Mouse (Mus musculus): ENCODE data around the gene Klrg2. TPM values are rescaled to one million over a fixed set of nuclear protein-coding genes. Genes with fewer than 3 reads are reported as not detected.
"Not testable (repeated sequence)": the region's sequence is repeated elsewhere in the genome, so short reads cannot be mapped to it uniquely, and the experiment has no call there.

Klrg2 gene
- 0.08 and 0.24 TPM in 2 replicates for polyA plus RNA-seq (2015; fragmentation: Nextera tagmentation; extraction: Ambion mirVana)

DNA sequence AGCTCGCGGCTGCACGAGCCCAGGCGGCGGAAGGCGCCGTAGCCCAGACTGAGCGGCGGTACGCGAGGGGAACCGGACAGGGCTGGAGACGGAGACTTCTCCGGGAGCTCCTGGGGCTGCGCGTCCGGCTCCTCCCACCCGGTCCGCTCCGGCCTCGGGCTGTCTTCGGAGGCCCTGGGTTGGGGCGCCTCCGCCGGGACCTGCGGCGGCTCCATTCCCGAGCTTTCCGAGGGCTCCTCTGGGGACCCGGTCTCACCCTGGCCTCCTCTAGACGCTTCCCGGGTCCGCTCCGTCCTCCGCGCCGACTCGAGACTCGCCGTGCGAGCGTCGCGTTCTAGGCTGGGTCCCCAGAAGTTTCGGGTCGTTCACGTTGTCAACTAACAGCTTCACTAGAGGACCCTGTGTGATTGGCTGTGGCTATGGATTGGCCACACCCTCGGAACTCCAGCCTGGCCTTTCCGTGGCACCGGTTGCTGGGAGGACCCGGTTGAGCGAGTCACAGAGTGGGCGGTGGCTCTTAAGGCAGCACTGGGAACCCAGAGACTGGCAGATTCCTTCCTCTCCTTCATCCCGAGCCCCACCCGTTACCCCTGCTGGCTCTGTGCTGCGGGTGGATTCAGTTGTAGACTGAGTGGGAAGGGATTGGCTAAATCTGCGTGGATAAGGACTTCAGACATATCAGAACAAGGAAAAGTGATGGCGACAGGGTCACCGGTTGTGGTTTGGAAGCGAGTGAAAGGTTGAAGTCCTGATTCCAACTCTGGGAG, at the start of gene Klrg2:
TSS of gene Klrg2 (minus strand) at position 391 of the 767 bp plus-strand sequence.
- peak within 1 kb of the TSS; percentile 99 for H3K4me2 ChIP-seq
- no peaks in the 10 kb centered on the region for H3K36me3 ChIP-seq
- peaks cover 84% of the 10 kb centered on the region for H3K27me3 ChIP-seq
- ATAC-seq (ENCODE audit: low read depth) = peak; percentile 80
- H3K4me3 ChIP-seq = peak within 1 kb of the TSS; percentile 54
- peaks cover 29% of the 10 kb centered on the region for H3K4me1 ChIP-seq (replicated peaks)
- H3K9ac ChIP-seq = peak within 1 kb of the TSS; percentile 64
- no peaks in the 10 kb centered on the region for H3K9me3 ChIP-seq
- 2% methylated on average over 59 of the region's 60 CpGs for WGBS
- no peak within 1 kb of the TSS for H3K27ac ChIP-seq (replicated peaks)

DNA sequence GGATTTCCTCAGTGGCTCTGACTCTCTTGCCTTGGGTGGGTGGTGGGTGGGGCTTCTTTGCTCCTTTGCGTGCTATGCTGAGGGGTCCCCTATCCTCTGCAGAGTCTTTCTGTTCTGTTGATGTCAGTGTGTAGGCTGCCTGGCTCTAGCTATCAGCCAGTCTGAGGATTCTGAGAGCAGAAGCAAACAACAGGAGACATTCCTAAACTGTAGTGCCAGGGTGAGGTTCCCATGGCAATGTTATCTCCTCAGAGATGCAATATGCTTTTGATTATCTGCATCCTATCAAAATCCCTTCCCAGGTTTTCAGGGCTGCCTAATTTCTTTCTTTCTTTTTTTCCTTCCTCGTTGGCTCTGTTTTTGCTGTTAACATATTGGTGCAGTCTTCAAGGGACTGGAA, 45.5 kb upstream of the Klrg2 start:
- WGBS = 60% methylated on average over 2 of the region's 2 CpGs
- no peaks in the 10 kb centered on the region for H3K27me3 ChIP-seq
- H3K36me3 ChIP-seq = peaks cover 17% of the 10 kb centered on the region
- H3K4me1 ChIP-seq (replicated peaks) = no peaks in the 10 kb centered on the region
- no peak for ATAC-seq (ENCODE audit: low read depth)
- H3K27ac ChIP-seq (replicated peaks) = no peak overlapping the region
- no peak overlapping the region for H3K4me2 ChIP-seq
- H3K9me3 ChIP-seq = no peaks in the 10 kb centered on the region
- H3K4me3 ChIP-seq = no peak overlapping the region
- H3K9ac ChIP-seq = no peak overlapping the region

DNA sequence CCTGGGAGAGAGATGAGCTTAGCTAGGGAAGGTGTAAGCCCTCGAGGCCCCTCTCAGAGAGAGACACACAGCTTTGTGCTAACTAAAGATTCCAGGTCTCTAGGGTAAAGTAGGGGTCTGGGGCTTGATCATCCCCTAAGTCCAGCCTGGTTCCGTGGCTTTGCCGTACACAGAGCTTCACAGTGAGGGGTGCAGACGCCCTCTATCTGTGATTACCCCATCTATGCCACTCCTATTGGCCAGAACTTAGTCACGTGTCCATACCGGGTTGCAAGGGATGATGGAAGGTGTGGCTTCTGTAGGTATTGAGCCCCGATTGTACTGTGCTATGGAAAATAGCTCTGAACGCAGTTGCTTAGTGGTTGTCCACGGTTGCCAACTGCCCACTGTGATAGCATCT, 40.6 kb upstream of the Klrg2 start:
- Histone ChIP-seq H3K4me3 (no peak overlapping the region), H3K4me2 (no peak overlapping the region), H3K9me3 (no peaks in the 10 kb centered on the region), H3K9ac (no peak overlapping the region), H3K27me3 (no peaks in the 10 kb centered on the region), H3K4me1 (replicated peaks) (no peaks in the 10 kb centered on the region), H3K36me3 (0 out of 2 replicates have a peak, but pooled peaks cover 6% of the 10 kb centered on the region), H3K27ac (replicated peaks) (no peak overlapping the region)
- ATAC-seq (ENCODE audit: low read depth) = no peak
- 71% methylated on average over 9 of the region's 9 CpGs for WGBS

DNA sequence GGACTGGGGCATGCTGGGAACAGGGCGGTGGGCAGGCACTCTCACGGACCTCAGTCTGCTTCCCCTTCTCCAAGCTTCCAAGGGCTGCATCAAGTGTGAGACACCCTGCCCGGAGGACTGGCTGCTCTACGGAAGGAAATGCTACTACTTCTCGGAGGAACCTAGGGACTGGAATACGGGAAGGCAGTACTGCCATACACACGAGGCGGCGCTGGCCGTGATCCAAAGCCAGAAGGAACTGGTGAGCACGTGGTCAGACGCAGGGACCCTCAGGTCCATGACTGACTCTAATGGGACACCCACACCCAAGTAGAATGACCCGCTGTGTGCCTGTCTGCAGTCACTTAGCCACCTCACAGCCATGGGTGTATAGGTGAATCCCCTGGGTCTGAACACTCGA, 39.7 kb upstream of the Klrg2 start:
- H3K4me3 ChIP-seq = no peak overlapping the region
- no peak overlapping the region for H3K4me2 ChIP-seq
- H3K27me3 ChIP-seq = no peaks in the 10 kb centered on the region
- no peak overlapping the region for H3K9ac ChIP-seq
- H3K27ac ChIP-seq (replicated peaks) = no peak overlapping the region
- H3K36me3 ChIP-seq = 0 out of 2 replicates have a peak, but pooled peaks cover 6% of the 10 kb centered on the region
- no peak for ATAC-seq (ENCODE audit: low read depth)
- no peaks in the 10 kb centered on the region for H3K9me3 ChIP-seq
- 76% methylated on average over 14 of the region's 14 CpGs for WGBS
- H3K4me1 ChIP-seq (replicated peaks) = no peaks in the 10 kb centered on the region

DNA sequence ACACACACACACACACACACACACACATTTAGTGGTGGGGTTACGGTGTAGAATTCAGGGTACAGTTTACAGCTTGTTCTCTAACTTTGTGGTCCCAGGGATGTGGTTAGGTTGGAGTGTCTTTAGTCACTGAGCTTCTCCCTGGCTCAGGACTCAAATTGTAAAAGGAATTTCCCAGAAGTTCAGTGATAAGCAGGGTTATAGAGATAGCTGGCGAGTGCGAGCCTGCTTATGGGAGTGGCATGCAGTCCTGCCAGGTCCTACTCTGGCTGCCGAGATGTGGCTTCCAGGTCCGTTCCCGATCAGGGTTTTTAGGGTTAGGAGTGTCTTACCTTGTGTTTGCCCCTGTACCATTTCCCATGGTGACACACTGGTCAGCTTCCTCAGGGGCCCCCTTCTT, 39.2 kb upstream of the Klrg2 start:
- Histone ChIP-seq H3K9me3 (no peaks in the 10 kb centered on the region), H3K4me2 (no peak overlapping the region), H3K27ac (replicated peaks) (no peak overlapping the region), H3K4me1 (replicated peaks) (no peaks in the 10 kb centered on the region), H3K27me3 (no peaks in the 10 kb centered on the region), H3K4me3 (no peak overlapping the region), H3K9ac (no peak overlapping the region), H3K36me3 (0 out of 2 replicates have a peak, but pooled peaks cover 6% of the 10 kb centered on the region)
- WGBS = 89% methylated on average over 6 of the region's 6 CpGs
- ATAC-seq (ENCODE audit: low read depth) = no peak

DNA sequence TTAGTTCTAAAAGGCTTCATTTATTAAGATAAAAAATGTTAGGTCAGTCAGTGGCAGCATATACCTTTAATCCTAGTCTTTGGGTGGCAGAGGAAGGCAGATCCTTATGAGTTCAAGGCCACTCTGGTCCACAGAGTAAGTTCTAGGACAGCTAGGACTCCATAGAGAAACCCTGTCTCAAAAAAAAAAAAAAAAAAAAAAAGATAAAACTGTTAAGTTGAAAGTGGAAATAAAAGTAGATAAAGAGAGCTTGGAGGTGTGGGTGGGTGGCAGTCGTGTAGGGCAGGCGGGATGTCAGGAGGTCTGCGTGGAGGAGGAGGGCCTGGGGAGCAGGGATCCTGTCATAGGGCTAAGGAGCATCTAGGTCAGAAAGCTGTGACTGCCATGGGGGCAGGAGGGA, 35.0 kb upstream of the Klrg2 start:
- WGBS = 92% methylated on average over 3 of the region's 3 CpGs
- no peaks in the 10 kb centered on the region for H3K36me3 ChIP-seq

DNA sequence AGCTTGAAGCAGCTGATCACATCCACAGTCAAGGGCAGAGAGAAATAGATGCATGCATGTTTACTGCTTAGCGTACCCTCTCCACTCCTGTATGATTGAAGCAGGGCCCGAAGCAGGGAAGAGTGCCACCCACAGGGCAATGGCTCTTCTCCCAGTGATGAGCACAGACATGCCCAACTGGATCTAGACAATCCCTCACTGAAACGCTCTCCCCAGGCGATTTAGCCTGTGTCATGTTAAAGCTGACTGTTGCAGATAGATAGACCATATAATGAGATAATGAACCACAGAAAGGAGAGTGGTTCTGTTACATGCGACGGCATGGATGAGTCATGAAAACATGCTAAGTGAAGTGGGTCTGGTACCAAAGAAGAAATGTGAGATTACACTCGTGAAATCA, 34.2 kb upstream of the Klrg2 start:
- Histone ChIP-seq H3K9me3 (no peaks in the 10 kb centered on the region), H3K9ac (no peak overlapping the region), H3K27ac (replicated peaks) (no peak overlapping the region), H3K36me3 (no peaks in the 10 kb centered on the region), H3K4me2 (no peak overlapping the region), H3K4me3 (no peak overlapping the region), H3K4me1 (replicated peaks) (no peaks in the 10 kb centered on the region), H3K27me3 (no peaks in the 10 kb centered on the region)
- ATAC-seq (ENCODE audit: low read depth) = no peak
- 76% methylated on average over 7 of the region's 7 CpGs for WGBS

More for the DNA sequence above, 35.0 kb upstream of the Klrg2 start:
- no peaks in the 10 kb centered on the region for H3K9me3 ChIP-seq
- no peak for ATAC-seq (ENCODE audit: low read depth)
- H3K4me2 ChIP-seq = no peak overlapping the region
- no peak overlapping the region for H3K27ac ChIP-seq (replicated peaks)
- no peak overlapping the region for H3K9ac ChIP-seq
- H3K27me3 ChIP-seq = no peaks in the 10 kb centered on the region
- no peak overlapping the region for H3K4me3 ChIP-seq
- no peaks in the 10 kb centered on the region for H3K4me1 ChIP-seq (replicated peaks)

DNA sequence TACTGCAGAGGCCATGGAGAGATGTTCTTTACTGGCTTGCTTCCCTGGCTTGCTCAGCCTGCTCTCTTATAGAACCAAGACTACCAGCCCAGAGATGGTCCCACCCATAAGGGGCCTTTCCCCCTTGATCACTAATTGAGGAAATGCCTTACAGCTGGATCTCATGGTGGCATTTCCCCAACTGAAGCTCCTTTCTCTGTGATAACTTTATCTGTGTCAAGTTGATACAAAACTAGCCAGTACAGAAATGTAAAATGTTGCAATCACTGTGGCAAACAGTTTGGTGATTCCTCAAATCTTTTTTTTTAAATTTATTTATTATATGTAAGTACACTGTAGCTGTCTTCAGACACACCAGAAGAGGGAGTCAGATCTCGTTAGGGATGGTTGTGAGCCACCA, 33.4 kb upstream of the Klrg2 start:
- not testable (repeated sequence) for ATAC-seq (ENCODE audit: low read depth); H3K27ac ChIP-seq (replicated peaks); H3K4me2 ChIP-seq; H3K9ac ChIP-seq; H3K4me3 ChIP-seq; H3K36me3 ChIP-seq; H3K4me1 ChIP-seq (replicated peaks); H3K27me3 ChIP-seq; H3K9me3 ChIP-seq
- WGBS = 88% methylated on average over 1 of the region's 1 CpGs

DNA sequence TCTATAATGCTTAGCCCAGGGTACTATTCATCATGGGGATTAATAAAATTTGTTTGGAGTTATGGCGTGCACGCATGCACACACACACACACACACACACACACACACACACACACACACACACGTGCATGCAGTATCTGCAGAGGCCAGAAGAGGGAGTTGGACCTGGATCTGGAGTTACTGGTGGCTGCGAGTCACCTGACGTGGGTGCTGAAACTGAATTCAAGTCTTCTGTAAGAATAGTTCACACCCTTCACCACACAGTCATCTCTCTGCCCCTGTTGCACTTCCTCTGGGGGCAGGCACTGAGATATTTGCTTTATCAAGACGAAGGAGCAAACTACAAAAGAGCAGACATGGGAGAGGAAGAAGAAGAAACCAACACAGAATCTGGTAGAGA, 32.5 kb upstream of the Klrg2 start:
- H3K27ac ChIP-seq (replicated peaks) = no peak overlapping the region
- H3K4me2 ChIP-seq = no peak overlapping the region
- 60% methylated on average over 6 of the region's 6 CpGs for WGBS
- no peak overlapping the region for H3K4me3 ChIP-seq
- H3K27me3 ChIP-seq = peaks cover 8% of the 10 kb centered on the region; the same call in 1 of the 2 replicates
- no peaks in the 10 kb centered on the region for H3K36me3 ChIP-seq
- no peaks in the 10 kb centered on the region for H3K4me1 ChIP-seq (replicated peaks)
- H3K9ac ChIP-seq = no peak overlapping the region
- ATAC-seq (ENCODE audit: low read depth) = no peak
- no peaks in the 10 kb centered on the region for H3K9me3 ChIP-seq

DNA sequence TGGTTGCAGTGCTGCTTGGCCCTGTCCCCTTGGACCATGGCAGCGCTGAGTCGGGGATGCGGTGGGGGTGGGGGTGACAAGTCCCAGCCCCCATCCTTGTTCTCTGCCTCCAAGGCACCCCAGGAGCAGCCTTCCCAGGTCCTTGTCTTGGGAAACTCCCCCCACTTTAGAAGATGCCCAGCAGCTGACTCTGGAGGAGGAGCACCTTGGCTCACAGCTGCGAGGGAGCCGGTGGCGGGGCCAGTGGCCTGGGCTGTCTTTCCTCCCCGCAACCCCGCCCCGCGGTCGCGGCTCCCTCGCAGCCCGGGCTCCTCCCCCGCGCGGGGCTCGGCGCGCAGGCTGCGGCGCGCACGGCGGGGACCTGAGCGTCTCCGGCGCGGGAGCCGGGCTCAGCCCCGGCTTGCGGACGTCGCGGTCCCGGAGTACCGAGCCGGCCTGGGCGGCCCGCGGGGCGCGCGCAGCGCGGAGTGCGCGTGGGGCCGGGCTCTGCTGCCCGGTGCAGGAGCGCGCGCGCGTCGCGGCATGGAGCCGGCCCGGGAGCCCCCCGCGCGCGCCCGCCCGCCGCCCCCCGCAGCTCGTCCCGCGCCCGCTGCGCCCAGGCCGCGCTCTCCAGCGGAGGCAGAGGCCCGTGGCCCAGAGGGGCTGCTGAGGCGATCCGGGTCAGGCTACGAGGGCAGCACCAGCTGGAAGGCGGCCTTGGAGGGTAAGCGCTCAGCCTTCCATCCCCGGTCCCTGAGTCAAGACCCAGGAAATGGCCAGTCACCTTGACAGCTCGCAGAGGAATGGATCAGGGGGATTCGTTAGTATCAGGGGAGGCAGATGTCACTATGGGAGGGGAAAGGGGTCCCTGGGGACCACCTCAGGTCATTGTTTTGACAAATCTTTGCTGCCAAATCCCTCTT, 25.9 kb upstream of the Klrg2 start, which contains the start of gene Clec2l:
TSS of gene Clec2l (plus strand) at position 356 of the 902 bp plus-strand sequence.
- Histone ChIP-seq H3K9me3 (no peaks in the 10 kb centered on the region), H3K4me2 (peak within 1 kb of the TSS; percentile 81), H3K4me1 (replicated peaks) (peaks cover 14% of the 10 kb centered on the region), H3K36me3 (no peaks in the 10 kb centered on the region), H3K27ac (replicated peaks) (peak within 1 kb of the TSS; percentile 70), H3K4me3 (peak within 1 kb of the TSS; percentile 68), H3K9ac (peak within 1 kb of the TSS; percentile 83), H3K27me3 (peaks cover 26% of the 10 kb centered on the region)
- WGBS = under 1% methylated on average over 71 of the region's 84 CpGs
- peak; percentile 84 for ATAC-seq (ENCODE audit: low read depth)

DNA sequence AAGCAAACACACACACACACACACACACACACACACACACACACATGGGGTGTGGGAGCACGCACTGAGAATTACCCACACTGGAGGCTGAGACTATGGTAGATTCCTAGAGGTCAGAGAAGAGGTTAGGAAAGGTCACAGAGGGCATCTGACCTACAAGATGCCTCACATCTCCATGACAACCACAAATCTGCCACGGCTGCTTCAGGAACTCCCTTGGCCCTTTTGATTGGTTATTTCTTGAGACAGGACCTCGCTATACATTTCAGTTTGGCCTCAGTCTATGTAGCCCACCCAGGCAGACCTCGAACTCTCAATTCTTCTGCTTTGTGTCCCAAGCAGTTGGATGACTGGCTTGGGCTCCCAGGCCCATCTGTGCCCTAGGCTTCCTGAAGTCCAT, 24.6 kb upstream of the Klrg2 start:
- 14% methylated on average over 4 of the region's 4 CpGs for WGBS
- ATAC-seq (ENCODE audit: low read depth) = no peak
- no peak overlapping the region for H3K27ac ChIP-seq (replicated peaks)

DNA sequence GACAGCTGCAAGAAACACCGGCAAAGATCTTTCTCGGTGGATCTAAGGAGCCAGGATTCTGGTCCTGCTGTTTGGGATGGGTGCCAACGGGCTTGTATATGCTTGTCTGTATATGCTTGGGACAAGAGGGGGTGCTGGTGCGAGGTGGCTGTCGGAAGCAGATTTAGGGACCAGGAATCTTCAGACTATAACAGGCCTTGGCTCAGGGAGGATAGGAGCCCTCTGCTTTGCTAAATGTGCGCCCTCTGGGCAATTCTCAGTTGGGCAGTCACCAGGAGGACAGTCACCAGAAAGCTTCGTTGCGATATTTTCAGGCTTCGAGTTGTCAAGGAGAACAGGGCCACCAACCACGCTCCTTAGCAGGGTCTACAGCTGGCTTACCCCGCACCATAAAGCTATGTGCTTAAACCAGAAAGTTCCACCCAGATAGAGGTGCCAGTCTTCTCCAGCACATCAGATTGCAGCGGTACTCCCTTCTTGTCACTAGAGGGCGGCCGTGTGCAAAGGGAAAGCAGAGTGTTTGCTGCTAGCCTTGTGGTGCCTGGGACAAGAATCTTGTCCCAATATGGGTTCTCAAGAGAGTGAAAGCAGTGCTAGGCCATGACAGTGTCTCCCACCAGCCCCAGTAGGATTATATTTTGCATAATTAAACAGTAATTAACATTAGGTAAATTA, 13.4 kb upstream of the Klrg2 start:
- no peaks in the 10 kb centered on the region for H3K9me3 ChIP-seq
- no peak overlapping the region for H3K4me3 ChIP-seq
- no peaks in the 10 kb centered on the region for H3K36me3 ChIP-seq
- H3K27me3 ChIP-seq = no peaks in the 10 kb centered on the region
- H3K27ac ChIP-seq (replicated peaks) = no peak overlapping the region
- no peak for ATAC-seq (ENCODE audit: low read depth)
- no peak overlapping the region for H3K4me2 ChIP-seq
- no peaks in the 10 kb centered on the region for H3K4me1 ChIP-seq (replicated peaks)
- WGBS = 42% methylated on average over 14 of the region's 14 CpGs
- no peak overlapping the region for H3K9ac ChIP-seq

More for the DNA sequence above, 24.6 kb upstream of the Klrg2 start:
- Histone ChIP-seq H3K9me3 (no peaks in the 10 kb centered on the region), H3K36me3 (no peaks in the 10 kb centered on the region), H3K4me2 (no peak overlapping the region), H3K4me1 (replicated peaks) (peaks cover 14% of the 10 kb centered on the region), H3K9ac (no peak overlapping the region), H3K27me3 (peaks cover 26% of the 10 kb centered on the region), H3K4me3 (no peak overlapping the region)

Data from neural tube, embryonic 13.5 days (tissue).